Mouse (Mus musculus): ENCODE data around the gene Spata17. TPM values are rescaled to one million over a fixed set of nuclear protein-coding genes. Genes with fewer than 3 reads are reported as not detected.

Gene Spata17
- polyA plus RNA-seq, 1 experiment: 144 TPM

- Histone ChIP-seq H3K4me1 (ENCODE audit: control insufficient read depth, insufficient read depth, low read length) (no peaks in the 10 kb centered on the region), H3K27ac (ENCODE audit: control insufficient read depth, insufficient read depth, low read depth, low read length) (no peak overlapping the region), H3K27me3 (ENCODE audit: control insufficient read depth, insufficient read depth, low read length) (no peaks in the 10 kb centered on the region), H3K4me3 (ENCODE audit: control insufficient read depth, low read depth, low read length) (no peak overlapping the region), H3K36me3 (ENCODE audit: control insufficient read depth, insufficient read depth, low read length) (no peaks in the 10 kb centered on the region)
- TF ChIP-seq POLR2A (IDR thresholded peaks at IDR 0.05; ENCODE audit: control insufficient read depth, low read depth, low read length) (no peak), CTCF (IDR thresholded peaks at IDR 0.05; ENCODE audit: control insufficient read depth, insufficient read depth, insufficient replicate concordance, low read depth, low read length) (no peak)
Measured at GRCm38 (mm10) chr1:187118108-187118507, 97.2 kb downstream of the Spata17 start.

DNA sequence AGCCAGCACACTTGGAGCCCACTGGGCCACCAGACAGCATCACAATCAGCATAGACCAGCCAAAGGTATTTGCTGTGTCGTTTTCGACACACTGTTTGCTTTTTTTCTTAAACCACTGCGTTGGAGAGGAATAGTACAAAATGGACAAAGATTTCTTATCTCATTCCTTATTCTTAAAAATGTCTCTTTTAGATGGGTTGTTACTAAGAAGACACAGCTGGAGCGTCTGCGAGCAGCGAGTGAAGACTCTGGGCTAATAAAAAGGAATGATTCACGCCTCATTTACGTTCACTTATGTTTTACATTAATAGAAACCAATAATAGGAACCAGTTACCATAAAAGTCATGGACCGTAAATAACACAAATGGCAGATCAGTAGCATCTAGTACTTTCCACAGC is 101.5 kb downstream of the Spata17 start:
- TF ChIP-seq CTCF (IDR thresholded peaks at IDR 0.05; ENCODE audit: control insufficient read depth, insufficient read depth, insufficient replicate concordance, low read depth, low read length): no peak
- no peak for TF ChIP-seq POLR2A (IDR thresholded peaks at IDR 0.05; ENCODE audit: control insufficient read depth, low read depth, low read length)
- no peak overlapping the region for H3K4me3 ChIP-seq (ENCODE audit: control insufficient read depth, low read depth, low read length)
- no peak overlapping the region for H3K27ac ChIP-seq (ENCODE audit: control insufficient read depth, insufficient read depth, low read depth, low read length)
- H3K27me3 ChIP-seq (ENCODE audit: control insufficient read depth, insufficient read depth, low read length): no peaks in the 10 kb centered on the region
- H3K36me3 ChIP-seq (ENCODE audit: control insufficient read depth, insufficient read depth, low read length): no peaks in the 10 kb centered on the region
- H3K4me1 ChIP-seq (ENCODE audit: control insufficient read depth, insufficient read depth, low read length): no peaks in the 10 kb centered on the region

GRCm38 (mm10) chr1:187102130-187102529 is 113.1 kb downstream of the Spata17 start:
- Histone ChIP-seq H3K36me3 (ENCODE audit: control insufficient read depth, insufficient read depth, low read length) (no peaks in the 10 kb centered on the region), H3K27ac (ENCODE audit: control insufficient read depth, insufficient read depth, low read depth, low read length) (no peak overlapping the region), H3K27me3 (ENCODE audit: control insufficient read depth, insufficient read depth, low read length) (no peaks in the 10 kb centered on the region), H3K4me1 (ENCODE audit: control insufficient read depth, insufficient read depth, low read length) (no peaks in the 10 kb centered on the region), H3K4me3 (ENCODE audit: control insufficient read depth, low read depth, low read length) (no peak overlapping the region)
- no peak for TF ChIP-seq POLR2A (IDR thresholded peaks at IDR 0.05; ENCODE audit: control insufficient read depth, low read depth, low read length)
- TF ChIP-seq CTCF (IDR thresholded peaks at IDR 0.05; ENCODE audit: control insufficient read depth, insufficient read depth, insufficient replicate concordance, low read depth, low read length): no peak

DNA sequence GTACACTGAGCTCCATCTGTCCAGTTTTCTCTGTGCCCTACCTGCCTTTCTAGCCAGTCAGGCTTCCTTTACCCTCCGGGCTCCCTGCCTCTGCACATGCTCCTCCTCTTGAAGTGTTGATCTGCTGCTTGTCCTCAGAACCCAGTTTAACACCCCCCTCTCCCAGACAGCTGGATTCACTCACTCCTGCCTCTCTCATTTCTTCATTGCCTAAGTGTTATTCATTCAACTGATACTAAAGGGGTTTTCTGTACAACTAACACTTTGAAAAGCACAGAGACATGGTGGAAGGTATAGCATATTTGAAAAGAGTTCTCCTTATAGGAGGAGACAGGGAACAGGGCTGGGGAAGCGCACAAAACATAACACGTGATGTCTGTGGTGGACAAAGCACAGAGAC is 114.1 kb downstream of the Spata17 start:
- H3K27ac ChIP-seq (ENCODE audit: control insufficient read depth, insufficient read depth, low read depth, low read length): no peak overlapping the region
- no peaks in the 10 kb centered on the region for H3K27me3 ChIP-seq (ENCODE audit: control insufficient read depth, insufficient read depth, low read length)
- H3K36me3 ChIP-seq (ENCODE audit: control insufficient read depth, insufficient read depth, low read length): no peaks in the 10 kb centered on the region
- H3K4me3 ChIP-seq (ENCODE audit: control insufficient read depth, low read depth, low read length): no peak overlapping the region
- no peaks in the 10 kb centered on the region for H3K4me1 ChIP-seq (ENCODE audit: control insufficient read depth, insufficient read depth, low read length)
- no peak for TF ChIP-seq CTCF (IDR thresholded peaks at IDR 0.05; ENCODE audit: control insufficient read depth, insufficient read depth, insufficient replicate concordance, low read depth, low read length)
- no peak for TF ChIP-seq POLR2A (IDR thresholded peaks at IDR 0.05; ENCODE audit: control insufficient read depth, low read depth, low read length)

DNA sequence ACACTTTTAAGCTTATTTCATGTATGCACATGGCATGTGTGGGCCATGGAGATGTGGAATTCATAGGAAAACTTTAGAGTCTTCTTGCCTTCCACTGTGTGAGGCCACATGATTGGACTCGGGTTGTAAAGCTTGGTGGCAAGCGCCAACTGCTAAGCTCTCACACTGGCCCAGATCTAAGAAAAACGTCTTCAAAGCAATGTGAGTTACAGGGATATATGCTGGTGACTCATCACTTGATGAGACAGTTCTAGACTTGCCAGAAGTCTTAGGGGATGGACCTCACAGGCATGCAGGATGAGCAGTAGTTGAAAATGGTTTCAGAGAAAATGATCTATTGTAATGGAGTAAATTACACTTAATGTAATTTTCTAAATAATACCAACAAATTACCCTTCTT is 114.6 kb downstream of the Spata17 start:
- H3K27me3 ChIP-seq (ENCODE audit: control insufficient read depth, insufficient read depth, low read length): no peaks in the 10 kb centered on the region
- H3K4me1 ChIP-seq (ENCODE audit: control insufficient read depth, insufficient read depth, low read length): no peaks in the 10 kb centered on the region

DNA sequence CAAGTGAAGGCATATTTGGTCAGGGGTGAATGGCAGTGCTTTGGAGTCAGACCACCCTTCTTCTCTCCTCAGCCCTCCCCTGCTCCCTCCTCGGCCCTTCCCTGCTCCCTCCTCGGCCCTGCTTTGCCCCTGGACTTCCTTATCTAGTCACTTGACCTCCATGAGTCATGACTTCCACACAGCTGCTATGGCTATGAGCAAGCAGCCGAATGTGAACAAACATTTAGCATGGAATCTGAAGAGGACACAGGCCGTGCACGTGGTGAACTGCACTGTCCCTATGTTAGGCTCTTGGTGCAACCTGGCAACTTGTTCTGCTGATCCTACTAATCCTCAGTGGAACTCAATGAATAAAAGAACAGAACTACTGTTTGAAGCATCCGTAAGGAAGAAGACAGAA is 117.0 kb downstream of the Spata17 start:
- TF ChIP-seq CTCF (IDR thresholded peaks at IDR 0.05; ENCODE audit: control insufficient read depth, insufficient read depth, insufficient replicate concordance, low read depth, low read length) (no peak), POLR2A (IDR thresholded peaks at IDR 0.05; ENCODE audit: control insufficient read depth, low read depth, low read length) (no peak)
- H3K27me3 ChIP-seq (ENCODE audit: control insufficient read depth, insufficient read depth, low read length): no peaks in the 10 kb centered on the region
- H3K27ac ChIP-seq (ENCODE audit: control insufficient read depth, insufficient read depth, low read depth, low read length): no peak overlapping the region
- H3K36me3 ChIP-seq (ENCODE audit: control insufficient read depth, insufficient read depth, low read length): no peaks in the 10 kb centered on the region
- no peaks in the 10 kb centered on the region for H3K4me1 ChIP-seq (ENCODE audit: control insufficient read depth, insufficient read depth, low read length)
- H3K4me3 ChIP-seq (ENCODE audit: control insufficient read depth, low read depth, low read length): no peak overlapping the region

More for the DNA sequence above, 114.6 kb downstream of the Spata17 start:
- no peaks in the 10 kb centered on the region for H3K36me3 ChIP-seq (ENCODE audit: control insufficient read depth, insufficient read depth, low read length)
- no peak overlapping the region for H3K27ac ChIP-seq (ENCODE audit: control insufficient read depth, insufficient read depth, low read depth, low read length)
- H3K4me3 ChIP-seq (ENCODE audit: control insufficient read depth, low read depth, low read length): no peak overlapping the region
- TF ChIP-seq POLR2A (IDR thresholded peaks at IDR 0.05; ENCODE audit: control insufficient read depth, low read depth, low read length) (no peak), CTCF (IDR thresholded peaks at IDR 0.05; ENCODE audit: control insufficient read depth, insufficient read depth, insufficient replicate concordance, low read depth, low read length) (no peak)

- no peak overlapping the region for H3K4me3 ChIP-seq (ENCODE audit: control insufficient read depth, low read depth, low read length)
- H3K4me1 ChIP-seq (ENCODE audit: control insufficient read depth, insufficient read depth, low read length): no peaks in the 10 kb centered on the region
- TF ChIP-seq POLR2A (IDR thresholded peaks at IDR 0.05; ENCODE audit: control insufficient read depth, low read depth, low read length): no peak
- TF ChIP-seq CTCF (IDR thresholded peaks at IDR 0.05; ENCODE audit: control insufficient read depth, insufficient read depth, insufficient replicate concordance, low read depth, low read length): no peak
- no peaks in the 10 kb centered on the region for H3K36me3 ChIP-seq (ENCODE audit: control insufficient read depth, insufficient read depth, low read length)
- H3K27ac ChIP-seq (ENCODE audit: control insufficient read depth, insufficient read depth, low read depth, low read length): no peak overlapping the region
- no peaks in the 10 kb centered on the region for H3K27me3 ChIP-seq (ENCODE audit: control insufficient read depth, insufficient read depth, low read length)
Measured at GRCm38 (mm10) chr1:187092546-187092945, 122.7 kb downstream of the Spata17 start.

All from testis, adult 2 months (tissue).